Mouse (Mus musculus) 416B (cell line): ENCODE results near the gene Tomm70a.
A peak's percentile ranks its signal among the peaks of the same experiment; 100 is the strongest.

Source experiments
- DNase-seq: peaks from one replicate; pipeline ENCODE4 v3.0.0; 2011; ENCODE audit warnings: low read depth

The Tomm70a gene

DNA sequence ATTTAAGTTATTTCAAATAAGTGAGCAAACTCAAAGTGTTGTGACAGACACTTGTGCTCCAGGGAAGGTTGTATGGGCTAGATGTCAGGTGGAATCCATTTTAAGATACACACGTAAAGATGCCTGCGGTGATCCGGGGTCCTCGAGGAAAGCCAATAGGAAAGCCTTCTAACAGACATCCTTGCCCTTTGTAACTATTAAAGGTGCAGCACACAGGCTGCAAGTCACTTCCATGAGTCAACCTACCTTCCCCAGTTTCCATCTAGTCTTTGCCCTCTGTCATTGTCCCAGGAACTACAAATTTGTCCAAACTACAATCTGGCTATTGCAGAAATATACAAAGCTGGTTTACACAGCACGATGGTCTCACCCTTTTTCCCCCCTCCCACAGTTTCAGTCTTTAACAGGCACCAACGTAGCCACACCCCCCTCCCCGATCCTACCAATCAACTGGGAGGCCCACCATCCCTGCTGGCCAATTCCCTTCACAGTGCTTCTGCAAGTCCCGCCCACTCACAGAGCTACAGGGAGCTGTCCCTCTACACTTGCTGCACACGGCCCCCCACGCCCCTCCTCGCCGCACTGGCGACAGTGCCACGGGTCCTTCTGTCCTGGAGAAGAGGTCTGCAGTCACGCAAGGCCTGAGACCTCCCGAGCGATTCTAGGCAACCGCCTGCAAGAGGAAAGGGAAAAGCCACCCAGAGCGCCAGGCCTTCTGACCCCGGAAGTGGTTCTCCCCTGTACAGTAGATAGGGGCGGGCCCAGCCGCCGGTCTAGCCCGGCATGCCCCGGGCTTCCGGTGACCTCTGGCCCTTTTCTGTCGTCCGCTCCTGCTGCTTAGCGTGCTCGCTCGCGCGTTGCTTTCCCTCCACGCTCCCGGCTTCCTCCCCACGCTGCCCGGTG is at the start of gene Tomm70a:
TSS of gene Tomm70a (plus strand) at position 791 of the 903 bp plus-strand sequence.
- peak; percentile 98 for DNase-seq

DNA sequence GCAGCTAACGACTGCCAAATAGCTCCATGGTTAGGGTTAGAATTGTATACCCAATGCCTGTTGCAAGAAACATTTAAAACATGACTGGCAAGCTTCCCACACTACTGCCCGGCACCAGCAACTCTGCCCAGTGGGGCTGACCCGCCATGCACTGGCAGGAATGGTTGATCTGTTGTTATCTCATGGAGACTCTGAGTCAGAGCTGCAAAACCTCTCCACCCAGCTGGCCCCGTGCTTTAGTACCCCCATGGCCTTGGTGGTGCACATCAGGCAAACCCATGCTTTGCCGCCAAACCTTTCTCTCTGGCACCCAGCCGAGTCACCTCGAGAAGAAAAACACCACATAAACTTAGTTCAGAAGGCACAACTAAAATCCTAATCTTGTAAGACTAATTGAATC is 45.5 kb upstream of the Tomm70a start:
- no peak for DNase-seq

DNA sequence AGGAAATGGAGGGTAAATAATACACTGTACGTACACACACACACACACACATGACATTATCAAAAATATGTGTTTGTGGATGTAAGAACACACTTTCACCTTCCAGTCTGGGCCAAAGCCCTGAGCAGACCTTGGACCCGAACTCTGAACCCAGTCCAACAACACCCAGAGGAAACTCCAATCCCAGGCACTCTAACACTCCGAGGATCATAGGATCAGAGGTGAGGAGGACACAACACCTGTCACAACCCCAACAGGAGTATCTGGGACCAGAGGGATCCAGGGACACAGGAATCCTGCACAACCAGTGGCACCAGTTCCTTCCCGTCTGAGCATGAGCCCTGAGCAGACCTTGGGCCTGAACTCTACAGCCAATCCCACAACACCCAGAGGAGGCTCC is 41.9 kb upstream of the Tomm70a start:
- no peak for DNase-seq

DNA sequence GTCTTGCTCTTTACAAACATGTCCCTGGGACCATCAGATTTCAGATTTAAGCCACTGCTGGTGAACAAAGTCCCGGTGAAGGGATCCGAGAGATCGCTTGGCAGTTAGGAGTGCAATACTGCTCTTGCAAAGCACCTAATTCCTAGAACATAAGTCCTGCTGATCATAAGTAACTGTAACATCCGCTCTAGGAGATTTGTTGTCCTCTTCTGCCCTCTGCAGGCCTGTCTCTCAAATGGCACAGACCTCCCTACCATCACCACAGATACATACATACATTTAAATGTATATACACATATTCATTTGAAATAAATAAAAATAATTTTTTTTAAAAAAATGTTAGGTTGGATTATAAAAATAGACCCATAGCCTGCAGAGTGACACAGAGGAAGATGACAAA is 29.0 kb upstream of the Tomm70a start:
- DNase-seq, result peak; percentile 82

DNA sequence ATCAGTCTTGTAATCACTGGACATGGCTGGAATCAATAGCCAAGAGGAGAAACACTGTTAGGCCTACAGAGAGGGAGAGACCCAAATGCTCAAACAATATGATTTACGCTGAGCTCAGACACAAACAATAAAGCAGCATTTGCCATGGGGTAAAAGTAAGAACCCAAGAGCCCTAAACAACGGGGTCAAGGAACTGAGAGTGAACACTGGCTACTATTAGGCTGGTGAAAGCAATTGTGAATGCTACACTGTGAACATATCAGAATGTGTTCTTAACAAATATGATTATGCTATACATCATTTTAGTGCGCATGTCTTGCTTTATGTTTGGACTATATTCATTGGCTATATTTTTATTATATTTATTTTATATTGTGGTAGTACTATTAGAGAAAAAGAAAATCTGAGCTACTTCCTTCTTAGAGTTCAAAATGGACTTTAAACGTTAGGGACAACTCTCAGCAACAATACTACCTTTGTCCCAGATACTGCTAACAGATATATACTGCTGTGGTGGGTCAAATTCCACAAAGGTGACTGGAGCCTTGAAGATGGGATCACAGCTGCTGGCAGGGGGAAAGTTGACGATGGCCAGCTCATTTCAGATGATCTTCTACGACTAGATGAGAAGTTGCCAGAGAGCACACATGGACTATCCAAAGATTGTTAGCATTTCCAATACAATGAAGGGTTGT is 28.4 kb upstream of the Tomm70a start:
- no peak for DNase-seq

DNA sequence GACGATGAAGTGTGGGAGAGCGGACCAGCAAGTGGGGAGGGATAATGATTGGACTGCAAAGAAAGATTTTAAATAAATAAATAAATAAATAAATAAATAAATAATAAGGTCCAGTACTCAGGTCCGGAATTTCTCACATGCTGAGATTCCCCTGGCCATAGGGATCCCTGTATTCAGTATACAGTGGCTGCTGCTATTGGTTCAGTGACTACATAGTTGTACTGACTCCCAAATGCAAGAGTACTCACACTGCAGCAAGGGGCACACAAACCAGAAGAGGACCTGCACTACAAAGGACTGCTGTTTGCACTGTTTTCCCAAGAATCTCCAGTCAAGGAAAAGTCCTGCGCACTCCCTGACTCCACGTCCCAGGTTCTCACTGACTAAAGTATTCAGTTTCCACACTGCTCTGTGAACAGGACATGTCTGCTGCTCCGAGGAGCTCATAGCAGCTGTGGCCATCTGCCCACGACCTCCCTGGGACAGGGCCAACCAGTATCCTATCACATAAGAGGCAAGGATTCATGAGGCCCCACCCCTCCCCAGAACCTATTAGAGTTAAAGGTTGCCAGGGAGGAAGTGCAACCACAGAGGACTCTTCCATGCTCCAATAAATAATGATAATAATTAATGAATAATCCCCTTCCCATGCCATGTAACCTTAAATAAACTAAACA is 22.9 kb upstream of the Tomm70a start:
- DNase-seq, result no peak

DNA sequence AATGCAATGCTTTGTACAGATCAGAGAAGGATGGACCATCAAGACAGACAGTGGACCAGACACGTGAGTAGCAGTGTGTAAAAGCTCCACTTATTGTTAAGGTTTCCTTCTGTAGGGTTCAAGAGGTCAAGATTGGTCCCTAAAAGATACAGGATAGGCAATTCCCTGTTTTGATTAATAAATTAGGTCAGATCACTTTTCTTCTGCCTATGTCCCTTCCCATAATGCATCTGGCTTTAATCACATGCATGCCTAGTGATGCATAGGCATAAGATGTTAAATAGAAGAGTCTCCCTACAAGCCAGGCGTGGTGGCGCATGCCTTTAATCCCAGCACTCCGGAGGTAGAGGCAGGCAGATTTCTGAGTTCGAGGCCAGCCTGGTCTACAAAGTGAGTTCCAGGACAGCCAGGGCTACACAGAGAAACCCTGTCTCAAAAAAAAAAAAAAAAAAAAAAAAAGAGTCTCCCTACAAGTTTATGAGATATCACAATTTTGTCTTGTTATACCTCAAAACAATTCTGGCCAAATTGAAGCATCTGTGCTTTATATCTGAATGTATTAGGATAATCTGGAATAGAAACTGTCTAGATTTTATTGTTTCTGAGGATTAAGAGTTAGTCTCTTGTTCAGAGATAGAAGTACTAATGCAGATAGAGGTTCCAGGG is 21.8 kb upstream of the Tomm70a start:
- no peak for DNase-seq

DNA sequence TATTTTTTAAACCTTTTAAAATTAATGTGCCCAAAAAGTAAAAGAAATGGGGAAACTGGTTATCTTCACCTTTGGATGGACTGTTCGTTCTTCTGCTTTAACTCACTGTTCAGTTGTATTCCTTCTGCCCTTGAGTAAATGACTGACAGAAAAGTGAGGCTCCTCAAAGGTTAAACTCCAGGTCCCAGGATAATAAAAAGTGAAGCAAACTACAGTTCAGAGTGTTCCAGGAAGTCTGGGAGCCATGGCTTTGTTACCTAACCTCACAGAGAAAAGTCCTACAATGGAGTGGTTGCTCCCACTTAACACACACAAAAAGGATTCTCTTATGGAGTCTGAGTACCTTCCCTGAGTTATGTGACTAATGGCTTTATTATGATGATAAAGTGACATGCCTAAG is 20.3 kb upstream of the Tomm70a start:
- DNase-seq, result no peak

DNA sequence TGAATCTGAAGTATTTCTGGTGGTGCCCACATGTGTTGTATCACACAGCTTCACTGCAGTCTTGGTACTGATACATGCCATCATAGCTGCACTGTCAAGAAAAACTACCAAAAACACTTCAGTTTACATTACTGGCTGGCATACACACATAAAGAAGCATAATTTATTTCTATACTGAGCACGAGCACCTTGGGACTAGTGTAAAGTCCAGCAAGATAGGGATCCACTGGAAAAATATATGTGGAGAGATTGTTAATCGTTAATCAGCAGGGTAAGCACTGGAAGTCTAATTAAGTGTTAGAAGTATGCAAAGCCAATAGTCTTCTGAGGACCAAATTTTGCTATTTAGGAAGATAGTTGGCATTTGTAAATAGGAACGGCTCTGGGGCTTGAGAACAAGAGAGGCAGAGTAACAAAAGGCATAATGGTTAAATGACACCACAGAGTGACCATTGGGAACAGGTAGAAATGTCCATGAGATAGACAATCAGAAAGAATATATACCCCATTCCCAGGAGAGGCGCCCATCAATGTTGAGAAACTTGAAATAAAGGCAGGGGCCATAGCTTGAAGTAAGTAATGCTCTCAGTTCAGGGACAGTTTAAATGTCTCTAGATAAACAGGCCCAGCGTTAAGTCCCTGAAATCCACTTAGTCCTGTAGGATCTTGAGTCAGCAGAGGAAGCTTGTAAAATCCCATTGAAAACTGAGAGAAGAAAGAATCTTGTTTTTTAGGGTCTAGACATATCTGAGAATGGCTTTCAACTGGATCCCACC is 15.1 kb upstream of the Tomm70a start:
- DNase-seq, result no peak

DNA sequence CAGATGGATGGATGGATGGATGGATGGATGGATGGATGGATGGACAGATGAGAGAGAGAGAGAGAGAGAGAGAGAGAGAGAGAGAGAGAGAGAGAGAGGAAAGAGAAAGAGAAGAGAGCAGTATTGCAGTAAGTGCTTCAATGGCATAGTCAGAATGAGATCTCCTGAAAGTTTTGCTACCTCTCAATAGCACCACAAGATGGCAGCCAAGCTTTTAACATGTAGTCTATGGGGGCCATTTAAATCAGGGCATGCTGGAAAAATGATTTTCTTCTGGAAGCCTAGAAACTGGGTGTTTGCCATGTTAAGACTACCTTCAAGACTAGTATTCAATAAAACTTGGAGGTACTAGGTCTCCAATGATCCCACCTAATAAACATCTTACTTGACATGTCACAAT is 5.4 kb upstream of the Tomm70a start:
- DNase-seq, result peak; percentile 74

DNA sequence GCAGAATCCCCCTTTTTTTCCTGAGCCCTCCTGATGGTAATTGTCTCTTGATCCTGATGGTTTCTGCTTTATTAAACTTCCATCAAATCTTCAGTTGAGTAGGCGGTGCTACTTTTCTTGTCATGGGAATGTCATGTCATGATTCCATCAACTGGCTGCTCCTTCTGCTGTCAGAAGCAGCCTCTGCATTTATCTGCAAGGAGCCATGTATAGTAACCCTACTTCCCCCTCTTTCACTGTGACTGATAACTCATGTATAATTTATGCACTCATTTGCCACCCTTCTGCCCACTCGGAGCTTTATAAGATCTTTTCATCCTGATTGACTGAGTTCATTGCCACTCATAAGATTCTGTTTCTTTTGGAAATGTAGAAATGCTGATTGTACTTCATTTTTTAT is 3.9 kb upstream of the Tomm70a start:
- DNase-seq, result no peak

DNA sequence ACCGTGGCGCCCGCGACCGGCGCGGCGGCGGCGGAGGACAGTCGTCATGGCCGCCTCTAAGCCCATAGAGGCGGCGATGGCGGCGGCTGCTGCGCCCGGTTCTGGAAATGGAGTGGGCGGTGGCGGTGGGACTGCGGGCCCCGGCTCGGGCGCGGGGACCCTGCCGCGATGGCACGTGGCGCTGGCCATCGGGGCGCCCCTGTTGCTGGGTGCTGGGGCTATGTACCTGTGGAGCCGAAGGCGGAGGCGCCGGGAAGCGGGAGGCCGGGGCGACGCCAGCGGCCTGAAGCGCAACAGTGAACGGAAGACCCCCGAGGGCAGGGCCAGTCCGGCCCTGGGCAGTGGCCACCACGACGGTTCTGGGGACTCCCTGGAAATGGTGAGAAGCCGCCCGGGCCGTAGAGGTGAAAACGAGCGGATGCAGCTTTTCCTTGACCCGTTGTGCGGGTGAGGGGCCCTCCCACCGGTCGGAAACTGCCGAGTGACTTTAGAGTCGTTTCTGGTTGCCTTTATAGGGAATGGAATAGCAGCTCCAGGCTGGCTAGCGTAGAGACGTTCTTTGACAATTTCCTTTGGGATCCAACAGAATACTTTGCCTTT is 413 bp downstream of the Tomm70a start:
- DNase-seq, result peak; percentile 43

DNA sequence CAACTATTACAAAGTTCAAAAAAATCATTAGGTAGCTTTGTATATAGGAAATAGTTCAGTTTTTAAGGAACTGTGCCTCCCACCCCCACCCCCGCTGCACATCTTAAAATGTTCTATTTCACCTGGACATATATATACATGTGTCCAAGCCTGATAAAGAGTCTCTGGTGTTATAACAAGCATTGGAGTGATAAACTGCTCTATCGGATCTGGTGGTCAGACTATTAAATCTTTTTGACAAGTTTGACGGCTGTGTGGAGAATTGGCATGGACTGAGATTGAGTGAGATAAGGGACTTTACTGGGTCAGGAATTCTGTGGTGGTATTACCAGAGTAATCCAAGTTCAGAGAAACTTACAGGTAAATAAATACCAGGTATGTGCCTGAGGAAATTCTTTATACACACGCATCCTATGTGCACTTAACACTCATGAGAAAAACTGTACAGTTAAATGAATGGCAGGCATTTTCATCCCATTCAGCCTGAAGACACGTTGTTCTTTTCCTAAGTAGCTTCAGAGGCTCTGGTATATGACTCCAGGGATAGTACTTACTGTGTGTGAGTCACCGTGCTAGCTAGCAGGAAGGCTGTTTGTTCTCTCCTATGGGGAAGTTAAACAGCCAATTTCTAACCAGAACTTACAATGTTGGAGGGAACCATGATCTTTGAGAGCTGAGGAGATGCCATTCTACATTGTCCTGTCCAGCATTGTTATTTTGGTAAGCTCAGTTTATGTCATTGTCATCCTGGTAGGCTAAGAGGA is 1.4 kb downstream of the Tomm70a start:
- peak; percentile 73 for DNase-seq

DNA sequence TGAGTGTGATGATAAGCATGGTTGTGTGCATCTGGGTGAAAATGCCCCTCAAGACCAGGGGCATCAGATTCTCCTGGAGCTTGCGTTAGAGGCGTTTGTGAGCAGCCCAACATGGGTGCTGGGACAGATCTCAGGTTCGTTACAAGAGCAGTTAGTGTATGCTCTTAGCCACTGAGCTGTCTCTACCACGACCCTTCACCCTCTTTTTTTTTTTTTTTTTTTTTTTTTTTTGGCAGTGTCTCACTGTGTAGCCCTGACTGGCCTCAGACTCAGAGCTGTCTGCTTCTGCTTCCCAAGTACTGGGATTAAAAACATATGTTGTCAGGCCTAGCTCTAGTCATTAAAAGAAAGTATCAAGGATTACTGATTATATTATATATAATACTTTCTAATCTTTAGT is 4.8 kb downstream of the Tomm70a start:
- no peak for DNase-seq

DNA sequence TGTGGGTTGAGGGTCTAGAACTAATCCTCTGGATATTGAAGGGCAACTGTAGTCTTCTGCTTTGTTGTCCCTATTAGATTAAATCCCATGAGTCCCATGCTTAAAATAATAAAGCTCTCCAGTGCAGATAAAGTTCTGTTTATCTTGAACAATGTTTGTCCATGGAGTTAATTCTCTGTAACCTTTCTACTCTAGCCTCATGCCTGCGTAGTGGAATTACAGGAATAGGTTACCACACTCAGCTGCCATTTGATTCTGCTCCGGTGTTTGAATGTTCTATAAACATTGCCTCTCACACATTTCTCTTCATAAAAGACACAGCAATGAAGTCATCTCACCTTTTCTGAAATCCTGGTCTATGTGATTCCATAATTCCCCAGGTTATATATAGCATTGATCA is 6.3 kb downstream of the Tomm70a start:
- no peak for DNase-seq

DNA sequence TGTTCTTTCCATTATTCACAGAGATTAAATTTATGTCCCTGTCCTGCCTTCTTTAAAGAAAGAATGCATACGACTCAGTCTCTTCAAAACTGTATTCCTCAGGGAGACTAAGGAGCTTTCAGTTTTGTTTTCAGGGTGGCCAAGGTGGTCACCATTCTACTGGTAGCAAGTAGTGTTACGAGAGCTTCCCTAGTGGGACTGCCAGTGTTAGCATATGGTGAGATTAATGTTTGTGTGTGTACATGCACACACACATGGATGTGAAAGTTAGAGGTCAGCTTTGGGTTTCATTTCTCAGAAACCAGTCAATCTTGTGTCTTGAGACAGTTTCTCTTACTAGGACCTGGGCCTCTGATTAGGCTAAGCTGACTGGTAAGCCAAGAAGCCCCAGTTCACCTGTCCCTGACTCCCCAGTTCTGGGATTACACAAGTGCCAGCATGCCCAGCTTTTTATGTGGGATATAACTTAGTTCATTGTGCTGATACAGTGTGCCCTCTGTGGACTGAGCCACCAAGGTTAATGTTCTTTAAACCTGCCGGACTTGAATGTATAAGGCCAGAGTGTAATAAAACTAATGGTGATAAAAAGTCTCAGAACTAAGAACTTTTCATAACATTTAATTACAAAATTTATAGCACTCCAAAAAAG is 9.4 kb downstream of the Tomm70a start:
- DNase-seq, result no peak

DNA sequence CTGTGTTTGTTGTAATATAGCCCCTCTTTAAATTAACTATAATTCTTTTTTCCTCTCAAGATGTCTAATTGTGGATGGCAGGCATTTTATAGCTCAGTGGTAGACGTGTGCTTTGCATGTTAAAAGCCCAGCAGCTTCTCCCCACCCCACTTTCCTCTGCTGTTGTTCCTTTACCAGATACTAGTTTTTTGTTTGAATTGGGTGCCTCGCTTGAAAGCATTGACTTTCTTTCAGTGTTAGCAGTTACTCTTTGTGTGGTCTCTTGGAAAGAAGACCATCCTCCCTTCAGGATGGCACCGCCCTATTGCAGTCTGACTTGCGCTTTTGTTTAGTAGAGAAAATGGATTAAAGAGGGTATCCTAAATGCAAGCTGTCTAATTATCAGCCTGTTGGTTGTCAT is 10.0 kb downstream of the Tomm70a start:
- DNase-seq, result no peak

DNA sequence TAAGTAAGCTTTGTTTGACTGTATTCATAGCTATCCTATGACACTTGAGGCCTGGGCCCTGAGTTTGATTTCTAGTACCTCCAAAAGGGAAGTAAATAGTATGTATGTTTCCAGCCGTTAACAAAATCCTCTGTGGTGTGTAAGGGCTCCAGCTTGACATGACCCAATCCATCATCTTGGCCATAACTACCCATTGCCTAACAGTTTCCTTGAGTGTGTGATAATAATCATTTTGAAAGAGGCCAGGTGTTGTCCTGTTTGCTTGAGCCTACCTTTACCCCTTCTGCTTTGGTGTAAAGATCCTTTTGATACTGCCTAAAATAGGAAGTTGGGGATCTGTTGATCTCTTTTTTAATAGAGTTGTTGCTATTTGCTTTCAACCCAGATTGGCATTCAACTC is 10.8 kb downstream of the Tomm70a start:
- DNase-seq, result peak; percentile 43

DNA sequence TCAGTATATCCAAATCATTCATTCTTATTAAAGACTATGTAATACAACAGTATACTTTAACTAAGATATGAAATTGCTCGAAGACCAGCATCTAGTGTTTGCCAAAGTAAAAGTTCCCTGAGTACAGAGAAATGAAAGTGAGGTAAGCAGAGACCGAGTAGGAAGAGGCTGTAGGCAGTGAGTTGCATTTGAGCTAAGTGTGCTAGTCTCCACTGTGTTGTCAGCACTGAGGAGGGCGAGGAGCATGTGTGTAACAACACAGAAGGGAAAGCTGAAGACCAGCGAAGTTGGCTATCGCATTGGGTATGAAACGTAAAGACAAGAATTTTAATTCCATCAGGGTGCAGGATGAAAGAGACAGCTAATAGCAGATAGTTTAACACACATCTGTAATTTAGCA is 12.1 kb downstream of the Tomm70a start:
- DNase-seq, result no peak

DNA sequence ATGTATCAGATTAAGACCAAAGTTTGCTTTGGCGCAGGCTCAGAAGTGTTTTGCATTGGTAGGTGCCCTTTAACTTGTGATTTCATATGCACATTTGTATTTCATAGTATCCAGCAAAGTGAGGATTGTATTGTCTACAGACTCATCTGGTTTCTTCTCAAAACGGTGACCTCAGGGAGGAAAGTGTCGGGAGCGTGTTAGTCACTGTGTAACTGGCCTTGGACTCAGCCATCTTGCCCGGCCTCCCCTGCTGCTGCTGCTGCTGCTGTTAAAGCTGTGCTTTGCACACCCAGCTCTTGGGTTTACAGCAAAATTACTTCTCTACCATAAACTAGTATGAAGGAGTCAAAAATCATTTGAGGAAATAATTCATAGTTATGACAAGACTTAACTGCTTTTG is 23.2 kb downstream of the Tomm70a start:
- no peak for DNase-seq
